Mouse (Mus musculus): ENCODE data around the gene Wwc1.

Wwc1 gene

GRCm38 (mm10) chr11:35973135-35973534 is 7.2 kb downstream of the Wwc1 start:
- DNase-seq (ENCODE audit: low spot score in 2 of 2) = no peak

DNA sequence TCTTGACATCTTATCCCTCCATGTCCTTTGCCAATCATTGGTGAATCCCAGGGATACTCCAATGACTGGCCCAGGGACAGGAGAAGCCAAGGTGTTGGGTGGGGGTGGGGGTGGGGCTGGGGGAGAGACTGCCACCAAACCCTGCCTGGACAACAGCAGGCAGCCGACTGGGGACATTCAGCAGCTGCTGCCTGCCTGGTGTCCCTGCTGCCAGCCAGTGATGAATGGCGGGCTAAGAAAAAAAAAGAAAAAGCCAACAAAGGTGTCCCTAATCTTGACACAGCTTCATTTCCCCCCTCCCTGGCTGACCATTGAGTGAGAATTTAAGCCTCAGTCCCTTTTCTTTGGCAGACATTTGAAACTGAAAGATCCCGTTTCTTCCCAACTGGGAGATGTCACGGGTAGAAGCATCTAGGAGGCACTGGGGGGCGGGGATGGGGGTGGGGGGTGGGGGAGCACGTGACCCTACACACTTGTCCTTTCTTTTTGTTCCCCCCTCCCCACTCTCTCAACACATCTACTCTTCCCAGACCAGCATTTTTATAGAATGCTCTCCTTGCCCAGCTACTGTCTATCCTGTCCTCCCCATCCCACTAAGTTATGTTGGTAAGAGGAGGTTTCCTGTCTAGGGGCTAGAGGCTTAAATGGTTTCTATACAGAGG is 7.9 kb downstream of the Wwc1 start:
- no peak for DNase-seq (ENCODE audit: low spot score in 2 of 2)

DNA sequence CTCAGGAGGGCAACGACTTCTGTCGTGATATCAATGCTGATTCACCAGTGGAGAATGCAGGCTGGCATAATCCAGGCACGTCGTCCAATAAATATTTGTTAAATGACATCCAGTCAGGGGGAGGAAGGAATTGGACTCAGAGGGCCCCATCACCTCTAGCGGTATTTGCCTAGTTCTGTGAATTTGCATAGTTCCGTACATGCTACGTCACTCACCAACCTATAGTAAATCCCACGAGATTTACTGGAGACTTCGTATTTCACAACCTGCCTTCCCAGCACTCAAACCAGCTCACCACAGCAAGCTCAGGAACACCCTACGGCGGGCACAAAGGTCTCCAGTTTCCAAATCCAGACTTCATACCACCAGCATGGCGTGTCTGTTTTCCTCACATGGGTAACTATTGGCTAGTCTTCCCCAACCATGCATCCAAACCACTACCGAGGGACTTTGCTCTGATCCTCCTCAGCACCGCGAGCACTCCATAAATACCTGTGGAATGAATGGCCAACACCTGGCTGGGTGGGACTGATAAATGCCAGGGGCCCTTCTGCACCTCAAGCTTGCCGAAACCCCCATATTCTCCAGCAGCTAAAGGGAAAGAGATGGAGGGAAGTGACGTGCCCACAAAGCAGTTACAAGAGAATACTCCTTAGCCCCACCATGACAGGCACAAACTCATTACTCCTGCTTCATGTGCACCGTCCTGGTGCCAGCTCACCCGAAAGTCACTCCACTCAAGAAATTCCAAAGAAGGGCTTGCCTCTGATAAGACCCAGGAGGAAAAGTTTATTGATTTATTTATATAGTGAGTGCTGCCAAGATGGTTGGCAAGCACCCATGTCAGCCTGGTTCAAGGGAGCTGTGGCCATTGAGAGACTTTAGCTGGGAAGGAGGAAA is 9.3 kb downstream of the Wwc1 start:
- no peak for DNase-seq (ENCODE audit: low spot score in 2 of 2)

- no peak for DNase-seq (ENCODE audit: low spot score in 2 of 2)
Observed at GRCm38 (mm10) chr11:35968291-35968690, 12.0 kb downstream of the Wwc1 start.

GRCm38 (mm10) chr11:35963981-35964549 is 16.3 kb downstream of the Wwc1 start:
- DNase-seq (ENCODE audit: low spot score in 2 of 2) = no peak

GRCm38 (mm10) chr11:35963554-35963953 is 16.8 kb downstream of the Wwc1 start:
- DNase-seq (ENCODE audit: low spot score in 2 of 2) = no peak

DNA sequence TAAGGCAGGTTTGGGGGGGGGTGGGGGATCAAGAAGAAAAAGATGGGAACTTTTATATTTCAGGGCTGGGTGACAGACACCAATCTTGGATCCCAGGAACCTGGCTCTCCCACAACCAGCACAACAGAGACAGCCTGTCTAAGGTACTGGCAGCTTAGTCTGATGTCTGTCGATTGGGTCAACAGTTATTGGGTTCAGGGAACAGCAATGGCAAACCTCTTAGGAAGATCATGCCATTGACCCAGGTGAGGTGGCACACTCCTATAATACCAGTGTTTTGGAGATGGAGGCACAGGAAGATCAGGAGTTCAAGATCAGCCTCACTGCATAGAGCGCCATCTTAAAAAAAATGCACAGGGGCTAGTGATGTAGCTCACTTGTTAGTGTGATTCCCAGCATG is 17.9 kb downstream of the Wwc1 start:
- DNase-seq (ENCODE audit: low spot score in 2 of 2) = no peak

DNA sequence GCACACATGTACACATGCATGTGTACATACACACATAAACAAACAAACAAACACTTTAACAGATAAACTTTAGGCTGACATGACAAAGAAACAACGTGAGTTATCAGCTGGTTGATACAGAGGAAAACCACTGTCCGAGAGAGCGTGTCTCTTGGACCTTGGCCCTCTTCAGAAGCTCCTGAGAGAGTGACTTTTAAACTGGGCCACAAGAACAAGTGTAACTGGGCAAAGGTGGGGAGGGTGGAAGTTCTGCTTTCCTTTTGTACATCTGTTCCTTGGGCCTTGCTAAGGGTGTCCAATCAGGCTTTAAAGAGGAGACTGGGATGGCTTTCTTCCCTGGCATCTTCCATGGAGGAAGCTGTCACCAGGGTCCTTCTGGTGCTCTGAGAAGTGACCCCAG is 21.1 kb downstream of the Wwc1 start:
- DNase-seq (ENCODE audit: low spot score in 2 of 2) = no peak

DNA sequence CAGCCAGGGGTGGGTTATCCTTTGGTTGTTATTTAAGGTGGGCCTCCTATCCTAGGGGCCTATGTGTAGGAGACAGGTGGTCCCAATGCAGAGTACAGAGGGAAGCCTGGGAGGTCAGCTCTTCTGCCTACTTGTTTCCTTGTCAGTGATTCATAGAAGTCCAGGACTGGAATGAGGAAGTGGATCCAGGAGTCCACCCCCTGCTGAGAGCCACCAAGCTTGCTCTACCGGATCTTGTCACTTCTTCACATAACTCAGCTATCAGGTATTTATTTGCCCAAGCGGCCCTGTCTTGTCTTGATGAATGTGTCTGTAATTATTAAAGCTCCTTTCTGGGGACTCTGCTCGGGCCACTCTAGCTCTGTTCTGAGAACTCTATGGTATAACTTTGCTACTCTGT is 24.8 kb downstream of the Wwc1 start:
- DNase-seq (ENCODE audit: low spot score in 2 of 2) = no peak

DNA sequence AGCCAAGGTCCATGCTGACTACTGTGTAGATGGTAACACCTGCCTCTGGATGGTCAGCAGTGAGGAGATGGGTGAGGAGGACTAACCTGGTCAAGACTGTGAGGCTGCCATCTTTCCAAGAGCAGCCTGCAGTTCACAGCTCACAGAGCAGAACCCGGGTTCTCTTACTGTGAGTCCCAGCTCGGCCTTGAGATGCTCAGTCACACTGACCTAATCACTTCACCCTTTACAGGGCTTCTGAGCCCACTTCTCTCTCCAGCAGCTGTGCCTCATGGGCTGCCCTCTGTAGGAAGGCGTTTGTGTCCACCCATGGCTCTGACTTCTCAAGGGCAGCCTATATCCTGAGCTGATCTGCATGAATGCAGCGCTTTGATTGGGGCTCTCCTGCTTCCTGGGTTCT is 27.1 kb downstream of the Wwc1 start:
- DNase-seq (ENCODE audit: low spot score in 2 of 2) = no peak

- DNase-seq (ENCODE audit: low spot score in 2 of 2) = no peak
Observed at GRCm38 (mm10) chr11:35951727-35952065, 28.6 kb downstream of the Wwc1 start.

DNA sequence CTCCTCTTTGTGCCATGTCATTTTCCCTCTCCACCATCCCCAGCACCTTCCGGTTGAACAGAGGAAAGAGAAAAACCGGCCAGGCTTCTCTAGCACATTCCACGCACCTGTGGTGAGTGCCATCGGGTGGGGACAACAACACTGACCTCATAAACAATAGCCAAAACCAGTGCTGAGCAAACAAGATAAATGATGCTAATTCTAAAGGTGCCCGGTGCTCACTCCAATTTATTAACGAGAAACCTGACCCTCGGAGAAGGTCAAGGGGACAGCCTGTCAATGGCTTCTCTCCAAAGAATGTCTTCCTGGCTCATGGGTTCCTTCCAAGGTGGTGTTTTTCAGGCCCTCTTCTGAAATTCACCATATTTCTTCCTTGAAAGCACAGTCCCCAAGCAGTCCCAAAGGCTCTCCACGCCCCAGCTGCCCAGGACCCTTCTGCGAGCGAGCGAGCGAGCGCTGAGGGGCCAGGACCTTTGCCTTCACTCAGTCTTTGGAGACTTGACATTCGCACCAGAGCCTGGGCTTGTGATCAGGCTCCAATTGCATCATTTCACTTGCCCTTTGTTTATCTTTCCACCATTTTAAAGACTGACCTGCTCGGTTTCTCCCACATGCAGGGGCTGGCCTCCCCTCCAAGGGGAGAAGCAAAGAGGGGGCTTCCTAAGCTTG is 29.1 kb downstream of the Wwc1 start:
- no peak for DNase-seq (ENCODE audit: low spot score in 2 of 2)

DNA sequence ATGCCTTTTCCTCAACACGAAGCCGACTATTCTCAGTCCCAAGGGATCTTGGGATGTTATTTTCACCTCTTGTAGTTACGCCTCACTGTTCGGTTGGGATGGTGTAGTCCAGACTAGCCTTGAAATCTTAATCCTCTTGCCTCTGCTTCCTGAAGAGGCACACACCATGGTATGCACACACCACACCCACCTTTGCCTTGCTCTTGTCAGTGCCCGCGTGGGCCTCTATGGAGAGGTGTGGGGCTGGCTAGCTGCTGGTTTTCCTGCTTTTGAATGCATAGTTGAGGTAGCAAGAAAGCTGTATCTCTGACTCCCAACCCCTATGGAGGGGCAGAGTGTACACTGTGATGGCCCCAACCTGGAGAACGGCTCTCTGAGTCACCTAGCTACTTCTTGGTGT is 29.9 kb downstream of the Wwc1 start:
- no peak for DNase-seq (ENCODE audit: low spot score in 2 of 2)

DNA sequence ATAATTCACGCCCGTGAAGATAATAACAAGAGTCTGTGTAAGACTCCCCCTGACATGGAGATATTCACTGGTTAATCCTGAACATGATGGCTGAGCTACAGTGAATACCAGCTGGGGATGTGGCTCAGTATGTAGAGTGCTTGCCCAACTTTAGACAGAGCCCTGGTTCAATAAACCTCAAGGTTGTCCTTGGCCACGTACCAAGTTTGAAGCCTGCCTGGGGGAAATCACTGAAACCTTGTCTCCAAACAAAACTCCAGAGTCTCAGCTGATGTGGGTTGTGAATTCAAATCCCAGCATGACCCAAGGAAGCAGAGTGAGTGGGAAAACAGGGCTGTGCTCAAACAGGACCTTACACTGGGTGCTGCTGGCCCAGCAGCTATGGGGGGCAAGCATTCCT is 30.3 kb downstream of the Wwc1 start:
- no peak for DNase-seq (ENCODE audit: low spot score in 2 of 2)

DNA sequence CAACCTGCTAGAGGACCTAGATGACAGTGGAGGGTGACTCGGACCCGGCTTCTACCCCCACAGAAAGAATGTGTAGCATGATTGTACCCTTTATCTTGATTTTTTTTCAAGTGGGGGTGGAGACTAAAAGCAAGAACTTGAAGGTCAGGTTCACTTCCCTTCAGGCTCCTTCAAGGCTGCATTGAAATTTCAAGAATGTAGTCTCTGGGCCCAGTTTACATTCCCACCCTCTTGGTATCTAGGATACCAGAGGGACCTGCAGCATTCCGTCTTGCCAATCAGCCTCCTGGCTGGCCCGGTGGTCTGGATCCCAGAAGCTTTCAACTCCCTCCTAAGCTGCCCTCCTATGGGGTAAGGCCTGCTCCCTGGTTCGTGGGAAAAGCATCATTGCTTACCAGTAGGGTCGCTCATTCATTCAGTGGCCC is 31.9 kb downstream of the Wwc1 start:
- DNase-seq (ENCODE audit: low spot score in 2 of 2) = no peak

DNA sequence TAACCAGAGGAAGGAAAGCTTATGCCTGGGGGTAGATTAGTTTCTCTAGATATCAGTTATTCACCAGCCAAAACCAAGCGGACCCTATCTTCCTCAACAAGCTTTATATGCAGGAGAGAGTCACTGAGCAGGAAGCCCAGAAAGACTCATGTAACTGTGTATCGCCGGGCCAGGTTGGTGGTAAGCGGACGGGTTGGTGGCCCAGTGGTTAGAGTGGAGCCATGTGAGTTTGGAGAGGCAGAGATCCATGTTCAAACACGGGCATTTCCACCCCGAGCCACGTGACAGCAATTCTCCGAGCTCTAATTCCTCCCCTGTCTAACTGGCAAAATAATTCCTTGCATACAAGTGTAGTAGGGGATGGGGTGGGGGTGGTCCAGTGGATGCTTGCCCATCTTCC is 32.4 kb downstream of the Wwc1 start:
- DNase-seq (ENCODE audit: low spot score in 2 of 2) = no peak

- no peak for DNase-seq (ENCODE audit: low spot score in 2 of 2)
Observed at GRCm38 (mm10) chr11:35945187-35945586, 35.1 kb downstream of the Wwc1 start.

DNA sequence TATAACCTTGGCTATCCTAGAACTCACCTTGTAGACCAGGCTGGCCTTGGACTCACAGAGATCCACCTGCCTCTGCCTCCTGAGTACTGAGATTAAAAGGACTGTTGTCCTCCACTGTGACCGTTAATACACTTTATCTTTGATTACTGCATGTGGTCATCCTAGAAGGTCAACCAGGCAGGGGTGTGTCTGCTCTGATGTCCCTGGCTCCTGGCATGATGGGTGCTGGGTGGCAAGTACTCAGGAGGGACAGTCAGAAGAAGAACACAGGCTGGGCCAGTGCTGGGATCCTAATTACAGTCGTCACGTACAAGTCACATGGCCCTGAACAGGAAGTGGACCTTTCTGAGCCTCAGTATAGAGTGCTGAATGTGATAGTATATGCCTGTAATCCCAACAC is 38.7 kb downstream of the Wwc1 start:
- DNase-seq (ENCODE audit: low spot score in 2 of 2) = no peak

DNA sequence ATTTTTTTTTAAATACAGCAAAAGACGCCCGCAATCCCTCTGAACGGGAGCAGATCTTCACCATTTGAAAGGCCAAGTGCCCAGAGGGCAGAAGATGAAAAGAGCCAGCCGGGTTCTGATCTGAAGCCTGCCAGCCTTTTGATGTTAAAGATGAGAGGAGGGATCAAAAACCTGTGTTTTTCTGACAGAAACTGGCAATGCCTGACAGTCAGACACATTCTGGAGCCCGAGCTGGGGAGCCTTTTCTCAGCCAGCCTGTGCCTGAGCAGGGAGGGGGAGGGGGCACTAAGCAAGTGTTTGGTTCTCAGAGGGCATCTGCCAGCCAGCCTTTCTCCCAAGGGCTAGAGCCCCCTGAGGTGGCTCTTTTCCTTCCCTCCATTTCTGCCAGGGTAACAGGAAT is 39.3 kb downstream of the Wwc1 start:
- no peak for DNase-seq (ENCODE audit: low spot score in 2 of 2)

DNA sequence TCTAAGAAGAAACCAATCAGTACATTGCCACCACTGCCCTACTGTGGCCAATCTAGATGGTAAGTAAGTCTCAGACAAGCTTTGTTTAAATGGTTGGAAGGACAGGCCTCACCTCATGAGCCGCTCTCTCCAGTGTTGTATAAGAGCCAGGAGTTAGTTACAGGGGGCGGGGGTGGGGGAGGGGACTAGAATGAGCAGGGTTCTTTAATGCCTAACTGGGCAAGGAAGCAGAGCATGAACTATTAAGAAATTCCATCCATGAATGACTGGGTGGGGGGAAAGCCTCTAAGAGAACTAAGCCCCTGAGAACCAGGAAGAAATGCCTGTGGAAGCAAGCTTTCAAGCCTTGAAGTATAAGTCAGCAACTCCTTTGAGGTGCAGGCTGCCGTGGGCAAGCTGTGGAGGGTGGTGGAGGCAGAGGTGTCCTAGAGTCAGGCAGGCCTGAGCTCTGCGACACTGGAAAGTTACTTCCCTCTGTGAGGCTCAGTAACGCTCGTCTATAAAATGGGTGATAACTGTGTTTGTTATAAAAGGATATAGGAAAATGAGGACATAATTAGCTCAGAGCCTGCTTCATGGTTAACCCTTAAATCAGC is 41.4 kb downstream of the Wwc1 start:
- no peak for DNase-seq (ENCODE audit: low spot score in 2 of 2)

DNA sequence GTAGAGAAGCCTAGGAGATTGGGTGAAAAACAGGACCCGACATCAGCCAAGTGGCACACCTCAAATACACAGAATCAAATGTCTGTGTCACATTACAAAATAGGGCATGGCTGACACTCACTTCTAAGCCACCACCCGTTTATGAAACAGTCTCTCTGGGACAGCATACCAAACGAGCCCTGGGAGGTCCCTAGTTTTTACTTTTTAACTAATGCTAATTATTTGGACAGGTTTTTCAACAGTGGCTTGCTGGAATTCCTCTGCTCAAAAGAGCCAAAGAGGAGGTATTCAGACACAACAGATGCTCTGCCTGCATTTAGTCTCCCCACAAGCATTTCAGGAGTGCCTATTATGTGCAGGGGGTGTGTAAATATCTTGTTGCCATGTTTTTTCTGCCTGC is 44.7 kb downstream of the Wwc1 start:
- DNase-seq (ENCODE audit: low spot score in 2 of 2) = no peak

- DNase-seq (ENCODE audit: low spot score in 2 of 2) = no peak
Observed at GRCm38 (mm10) chr11:35935133-35935532, 45.2 kb downstream of the Wwc1 start.

All from natural killer cell, adult 2 months (primary cell).